Mouse (Mus musculus) naive thymus-derived CD4-positive, alpha-beta T cell, adult 2 months (primary cell): ENCODE data around the gene Tmem223.
"Not testable (repeated sequence)": the region's sequence is repeated elsewhere in the genome, so short reads cannot be mapped to it uniquely, and the experiment has no call there.

Experiments
- DNase-seq: peaks from one replicate; pipeline ENCODE4 v3.0.0-alpha.2; 2011; ENCODE audit warnings: low read depth

Tmem223 gene

GRCm38 (mm10) chr19:8770567-8771270 lies at the start of gene Tmem223:
TSS of gene Tmem223 (plus strand) at chr19:8770996.
- peak; percentile 89 for DNase-seq

GRCm38 (mm10) chr19:8721378-8721777 lies 49.4 kb upstream of the Tmem223 start:
- no peak for DNase-seq

GRCm38 (mm10) chr19:8722021-8722420 lies 48.8 kb upstream of the Tmem223 start:
- DNase-seq = no peak

GRCm38 (mm10) chr19:8722559-8722906 lies 48.3 kb upstream of the Tmem223 start:
- DNase-seq = no peak

- peak; percentile 98 for DNase-seq
These were observed 47.8 kb upstream of the Tmem223 start, which contains the start of gene Slc3a2 for GRCm38 (mm10) chr19:8722907-8723573. TSS of gene Slc3a2 (minus strand) at chr19:8723369.

GRCm38 (mm10) chr19:8723574-8724346 lies 47.0 kb upstream of the Tmem223 start:
- peak; percentile 63 for DNase-seq

- no peak for DNase-seq
These were observed 46.4 kb upstream of the Tmem223 start for GRCm38 (mm10) chr19:8724392-8724791.

GRCm38 (mm10) chr19:8725081-8725613 lies 45.6 kb upstream of the Tmem223 start:
- no peak for DNase-seq

- DNase-seq = no peak
These were observed 44.0 kb upstream of the Tmem223 start for GRCm38 (mm10) chr19:8726609-8727390.

GRCm38 (mm10) chr19:8727495-8728114 lies 43.2 kb upstream of the Tmem223 start:
- DNase-seq = no peak

GRCm38 (mm10) chr19:8728335-8729099 lies 42.3 kb upstream of the Tmem223 start:
- not testable (repeated sequence) for DNase-seq

- DNase-seq = no peak
These were observed 36.5 kb upstream of the Tmem223 start for GRCm38 (mm10) chr19:8734334-8734733.

GRCm38 (mm10) chr19:8735389-8736159 lies 35.2 kb upstream of the Tmem223 start, which contains the start of gene Wdr74:
TSS of gene Wdr74 (plus strand) at chr19:8735827.
- DNase-seq = peak; percentile 92

- no peak for DNase-seq
These were observed 34.7 kb upstream of the Tmem223 start for GRCm38 (mm10) chr19:8736160-8736467.

GRCm38 (mm10) chr19:8738911-8739310 lies 31.9 kb upstream of the Tmem223 start:
- no peak for DNase-seq

GRCm38 (mm10) chr19:8739646-8740045 lies 31.1 kb upstream of the Tmem223 start:
- DNase-seq = no peak

- DNase-seq = no peak
These were observed 30.2 kb upstream of the Tmem223 start, which contains the start of gene 1700092M07Rik for GRCm38 (mm10) chr19:8740603-8741002. TSS of gene 1700092M07Rik (plus strand) at chr19:8740718.

- DNase-seq = peak; percentile 99
These were observed 29.4 kb upstream of the Tmem223 start, which contains the start of gene Stx5a for GRCm38 (mm10) chr19:8741243-8741869. TSS of gene Stx5a (plus strand) at chr19:8741413.

- no peak for DNase-seq
These were observed 28.6 kb upstream of the Tmem223 start for GRCm38 (mm10) chr19:8742176-8742575.
